Mouse (Mus musculus) liver, embryonic 14.5 days (tissue): ENCODE results near the gene Lrmda. TPM values are rescaled to one million over a fixed set of nuclear protein-coding genes. Genes with fewer than 3 reads are reported as not detected.

ENCODE experiments used
- ATAC-seq: fragments of 200-750 bp; cut with Nextera tagmentation; 2 replicates; pipeline ENCODE4 v1.8.0; 2017; ENCODE audit warnings: moderate number of reproducible peaks, mild to moderate bottlenecking, moderate library complexity; ENCODE audit not compliant: insufficient read depth
- DNase-seq, 3 experiments: peaks; one replicate each; pipeline ENCODE4 v3.0.0-alpha.2; 2012 to 2013; ENCODE audit warnings: low read depth in 3 of 3, low spot score in 3 of 3
- H3K27ac ChIP-seq: fragments of 300-500 bp; sonication (generic); 2 replicates; pipeline ENCODE4 v1.5.1; 2014; ENCODE audit warnings: moderate library complexity, mild to moderate bottlenecking, control low read depth, inconsistent platforms
- H3K27me3 ChIP-seq: fragments of 300-500 bp; sonication (generic); 2 replicates; pipeline ENCODE4 v1.6.1; 2014; ENCODE audit warnings: mild to moderate bottlenecking, low read length, moderate library complexity; ENCODE audit not compliant: control insufficient read depth, insufficient read depth
- H3K36me3 ChIP-seq: fragments of 300-500 bp; sonication (generic); replicated peaks from 2 replicates; pipeline ENCODE4 v1.6.1; 2014; ENCODE audit warnings: low read depth; ENCODE audit not compliant: control insufficient read depth, insufficient read depth
- H3K4me1 ChIP-seq, 2 experiments: fragments of 200-500 bp in 1 of 2; fragments of 300-500 bp in 1 of 2; sonication (generic) in 1 of 2; replicated peaks; 2 replicates each; pipeline ENCODE4 v1.6.1; 2012 to 2014; ENCODE audit warnings: antibody characterized with exemption in 1 of 2, inconsistent platforms in 1 of 2, low read length in 1 of 2; ENCODE audit not compliant: control insufficient read depth in 2 of 2, insufficient read depth in 2 of 2
- H3K4me2 ChIP-seq: fragments of 300-500 bp; sonication (generic); 2 replicates; pipeline ENCODE4 v1.6.1; 2014; ENCODE audit warnings: low read depth, mild to moderate bottlenecking, control low read depth, moderate library complexity
- H3K4me3 ChIP-seq, 2 experiments: fragments of 200-500 bp in 1 of 2; fragments of 300-500 bp in 1 of 2; sonication (generic) in 1 of 2; 2 replicates each; pipeline ENCODE4 v1.5.1; 2012 to 2014; ENCODE audit warnings: low read depth in 2 of 2, low read length in 2 of 2, mild to moderate bottlenecking in 2 of 2, control low read depth in 1 of 2, inconsistent platforms in 1 of 2, moderate library complexity in 1 of 2; ENCODE audit not compliant: insufficient read depth in 1 of 2
- H3K9ac ChIP-seq: fragments of 300-500 bp; sonication (generic); replicated peaks from 2 replicates; pipeline ENCODE4 v1.6.1; 2014; ENCODE audit warnings: mild to moderate bottlenecking, control low read depth, moderate library complexity
- H3K9me3 ChIP-seq: fragments of 300-500 bp; sonication (generic); 2 replicates; pipeline ENCODE4 v1.6.1; 2016; ENCODE audit warnings: low read length, mixed read lengths; ENCODE audit not compliant: control insufficient read depth
- CTCF ChIP-seq: IDR thresholded peaks from 2 replicates; pipeline ENCODE4 v1.5.1; 2016; ENCODE audit warnings: antibody characterized with exemption, low read depth, control low read depth
- EP300 ChIP-seq: IDR thresholded peaks from 2 replicates; pipeline ENCODE4 v1.6.1; 2016; ENCODE audit warnings: antibody characterized with exemption, low read depth
- WGBS: fragments of 180-500 bp; shearing (Covaris S2); extraction: QIAGEN DNeasy Blood & Tissue Kit; methylation state at CpG from one replicate; pipeline ENCODE4 v1.1.7; 2014; ENCODE audit not compliant: insufficient replicate concordance; 5-methylcytosine and 5-hydroxymethylcytosine counted together
- polyA plus RNA-seq, 2 experiments: library from polyadenylated mRNA; depleted of rRNA in 1 of 2; stranded (reverse) in 1 of 2; unstranded in 1 of 2; fragments of >200 nt; fragmentation: Nextera tagmentation in 1 of 2; extraction: Ambion mirVana in 1 of 2; gene quantifications; 2 replicates each; pipeline versions ENCODE4 v1.2.1 to v1.2.3; 2012 to 2014

Lrmda gene
- polyA plus RNA-seq, 2 experiments: 0.18 to 0.22 TPM

- Histone ChIP-seq H3K4me3 (no peak overlapping the region), H3K27ac (no peak overlapping the region), H3K4me1 (no peaks in the 10 kb centered on the region), H3K9me3 (no peaks in the 10 kb centered on the region), H3K36me3 (no peaks in the 10 kb centered on the region), H3K9ac (no peak overlapping the region), H3K27me3 (no peaks in the 10 kb centered on the region), H3K4me2 (no peak overlapping the region)
- TF ChIP-seq EP300 (no peak), CTCF (no peak)
- DNase-seq (no peak), ATAC-seq (no peak)
Observed at GRCm38 (mm10) chr14:22510531-22510785, 490.9 kb downstream of the Lrmda start.

- Histone ChIP-seq H3K4me2 (no peak overlapping the region), H3K4me1 (no peaks in the 10 kb centered on the region), H3K36me3 (no peaks in the 10 kb centered on the region), H3K27me3 (no peaks in the 10 kb centered on the region), H3K27ac (no peak overlapping the region), H3K4me3 (no peak overlapping the region), H3K9me3 (no peaks in the 10 kb centered on the region), H3K9ac (no peak overlapping the region)
- 58% methylated on average over 5 of the region's 5 CpGs for WGBS
- TF ChIP-seq CTCF (no peak), EP300 (no peak)
- DNase-seq: no peak
- no peak for ATAC-seq
Observed at GRCm38 (mm10) chr14:22514362-22515084, 495.0 kb downstream of the Lrmda start.

- Histone ChIP-seq H3K9me3 (no peaks in the 10 kb centered on the region), H3K27me3 (no peaks in the 10 kb centered on the region), H3K27ac (no peak overlapping the region), H3K4me2 (no peak overlapping the region), H3K36me3 (no peaks in the 10 kb centered on the region), H3K4me3 (no peak overlapping the region), H3K9ac (no peak overlapping the region), H3K4me1 (no peaks in the 10 kb centered on the region)
- DNase-seq: no peak
- WGBS: 55% methylated on average over 3 of the region's 3 CpGs
- ATAC-seq: no peak
- TF ChIP-seq EP300 (no peak), CTCF (no peak)
Observed at GRCm38 (mm10) chr14:22530706-22531105, 511.2 kb downstream of the Lrmda start.

- 46% methylated on average over 3 of the region's 3 CpGs for WGBS
- Histone ChIP-seq H3K4me2 (no peak overlapping the region), H3K4me1 (no peaks in the 10 kb centered on the region), H3K9ac (no peak overlapping the region), H3K9me3 (no peaks in the 10 kb centered on the region), H3K27me3 (no peaks in the 10 kb centered on the region), H3K36me3 (no peaks in the 10 kb centered on the region), H3K4me3 (no peak overlapping the region), H3K27ac (no peak overlapping the region)
- TF ChIP-seq CTCF (no peak), EP300 (no peak)
- no peak for DNase-seq
- no peak for ATAC-seq
Observed at GRCm38 (mm10) chr14:22533501-22533900, 514.0 kb downstream of the Lrmda start.

GRCm38 (mm10) chr14:22545887-22546675, 526.6 kb downstream of the Lrmda start:
- no peaks in the 10 kb centered on the region for H3K36me3 ChIP-seq
- no peak overlapping the region for H3K4me2 ChIP-seq
- no peaks in the 10 kb centered on the region for H3K27me3 ChIP-seq
- ATAC-seq (no peak), DNase-seq (no peak)
- H3K9ac ChIP-seq: no peak overlapping the region
- TF ChIP-seq CTCF (no peak), EP300 (no peak)
- H3K4me1 ChIP-seq: no peaks in the 10 kb centered on the region
- no peak overlapping the region for H3K4me3 ChIP-seq
- H3K9me3 ChIP-seq: no peaks in the 10 kb centered on the region
- WGBS: 45% methylated on average over 8 of the region's 8 CpGs
- no peak overlapping the region for H3K27ac ChIP-seq
